Mouse (Mus musculus) myocyte (in vitro differentiated cells): Measurements from ENCODE around the gene Kcnn3.

Source experiments
- CEBPB ChIP-seq: IDR thresholded peaks from 2 replicates; pipeline ENCODE4 v1.6.1; 2011; ENCODE audit warnings: mild to moderate bottlenecking, moderate library complexity; ENCODE audit not compliant: poor library complexity, insufficient read depth, severe bottlenecking
- POLR2A ChIP-seq: IDR thresholded peaks from one replicate; pipeline ENCODE4 v1.6.1; 2011; ENCODE audit warnings: low read depth, mild to moderate bottlenecking, control low read depth, moderate library complexity; ENCODE audit not compliant: insufficient read length
- TCF12 ChIP-seq: IDR thresholded peaks from one replicate; pipeline ENCODE4 v1.6.1; 2011; ENCODE audit warnings: mild to moderate bottlenecking, control low read depth; ENCODE audit not compliant: poor library complexity, insufficient read depth, severe bottlenecking
- USF1 ChIP-seq: IDR thresholded peaks from one replicate; pipeline ENCODE4 v1.6.1; 2011; ENCODE audit warnings: low read depth, mild to moderate bottlenecking, control low read depth, moderate library complexity

DNA sequence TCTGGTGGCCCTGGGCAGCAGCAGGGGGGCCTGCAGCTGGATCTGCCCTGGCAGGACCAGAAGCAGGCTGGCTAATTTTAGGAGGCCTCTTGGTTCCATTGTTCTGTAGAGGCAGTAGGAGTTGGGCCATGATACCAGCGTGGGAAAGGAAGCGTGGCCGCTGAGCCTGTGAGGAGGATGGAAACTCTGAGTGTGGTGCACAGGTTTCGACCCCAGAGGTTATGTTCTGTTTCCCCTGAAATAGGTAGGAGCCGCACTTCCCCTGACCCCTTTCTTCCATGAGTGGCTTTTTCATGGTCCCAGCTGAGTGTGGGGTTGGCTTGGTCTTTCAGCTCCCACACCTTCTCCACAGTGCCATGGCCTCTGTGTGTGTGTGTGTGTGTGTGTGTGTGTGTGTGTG, 28.4 kb upstream of the Kcnn3 start:
- no peak for TF ChIP-seq USF1
- no peak for TF ChIP-seq POLR2A
- no peak for TF ChIP-seq TCF12
- TF ChIP-seq CEBPB = no peak
